Mouse (Mus musculus) kidney, embryonic 16.5 days (tissue): ENCODE results near the gene Gm10376. TPM values are rescaled to one million over a fixed set of nuclear protein-coding genes. Genes with fewer than 3 reads are reported as not detected.
"Not testable (repeated sequence)": the region's sequence is repeated elsewhere in the genome, so short reads cannot be mapped to it uniquely, and the experiment has no call there.

Experiments
- ATAC-seq: fragments of 200-750 bp; cut with Nextera tagmentation; 2 replicates; pipeline ENCODE4 v1.8.0; 2017; ENCODE audit warnings: moderate TSS enrichment; ENCODE audit not compliant: low FRiP score, low TSS enrichment
- H3K27ac ChIP-seq: fragments of 300-500 bp; sonication (generic); 2 replicates; pipeline ENCODE4 v1.5.1; 2014; ENCODE audit warnings: low read length
- H3K27me3 ChIP-seq: fragments of 300-500 bp; sonication (generic); 2 replicates; pipeline ENCODE4 v1.6.1; 2014; ENCODE audit warnings: low read length, control low read depth, mixed read lengths; ENCODE audit not compliant: insufficient read depth
- H3K36me3 ChIP-seq: fragments of 300-500 bp; sonication (generic); 2 replicates; pipeline ENCODE4 v1.6.1; 2014; ENCODE audit warnings: low read length, control low read depth, mixed read lengths; ENCODE audit not compliant: insufficient read depth
- H3K4me1 ChIP-seq: fragments of 300-500 bp; sonication (generic); 2 replicates; pipeline ENCODE4 v1.6.1; 2014; ENCODE audit warnings: low read length, control low read depth, mixed read lengths; ENCODE audit not compliant: insufficient read depth
- H3K4me2 ChIP-seq: fragments of 300-500 bp; sonication (generic); replicated peaks from 2 replicates; pipeline ENCODE4 v1.6.1; 2014; ENCODE audit warnings: low read depth, low read length
- H3K4me3 ChIP-seq: fragments of 300-500 bp; sonication (generic); 2 replicates; pipeline ENCODE4 v1.5.1; 2014; ENCODE audit warnings: mild to moderate bottlenecking, low read length
- H3K9ac ChIP-seq: fragments of 300-500 bp; sonication (generic); replicated peaks from 2 replicates; pipeline ENCODE4 v1.6.1; 2014; ENCODE audit warnings: low read length
- H3K9me3 ChIP-seq: fragments of 300-500 bp; sonication (generic); 2 replicates; pipeline ENCODE4 v1.6.1; 2016; ENCODE audit warnings: low read length, control low read depth
- WGBS: fragments of 180-500 bp; shearing (Covaris S2); extraction: QIAGEN DNeasy Blood & Tissue Kit; methylation state at CpG from one replicate; pipeline ENCODE4 v1.1.7; 2014; 5-methylcytosine and 5-hydroxymethylcytosine counted together
- polyA plus RNA-seq: library from polyadenylated mRNA; unstranded; fragments of >200 nt; fragmentation: Nextera tagmentation; extraction: Ambion mirVana; gene quantifications from 2 replicates; pipeline ENCODE4 v1.2.1, GENCODE M21; 2015

Gene Gm10376
- polyA plus RNA-seq, result not detected in 2 replicates

DNA sequence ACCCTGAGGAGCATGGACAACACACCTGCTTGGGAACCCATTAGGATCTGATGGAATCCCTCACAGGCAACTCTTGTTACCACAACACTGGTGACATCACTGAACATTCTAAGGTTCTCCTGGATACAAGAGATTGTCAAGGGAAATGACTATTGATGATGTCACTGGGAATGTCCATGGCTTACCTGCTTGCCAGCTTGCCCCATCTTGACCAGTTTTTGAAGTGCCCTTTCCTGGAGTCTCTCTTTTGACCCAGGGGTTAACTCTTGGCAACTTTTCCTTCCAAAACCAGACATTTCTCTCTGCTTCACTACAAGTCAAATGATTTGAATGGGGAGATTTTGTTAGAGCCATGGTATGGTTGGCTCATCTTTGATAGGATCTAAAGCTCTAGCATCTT lies at the start of gene Gm10376:
TSS of gene Gm10376 (minus strand) at position 101 of the 400 bp plus-strand sequence.
- H3K4me2 ChIP-seq, H3K9me3 ChIP-seq, H3K27ac ChIP-seq, H3K36me3 ChIP-seq, H3K4me3 ChIP-seq, ATAC-seq, H3K27me3 ChIP-seq, H3K9ac ChIP-seq, H3K4me1 ChIP-seq: not testable (repeated sequence)

DNA sequence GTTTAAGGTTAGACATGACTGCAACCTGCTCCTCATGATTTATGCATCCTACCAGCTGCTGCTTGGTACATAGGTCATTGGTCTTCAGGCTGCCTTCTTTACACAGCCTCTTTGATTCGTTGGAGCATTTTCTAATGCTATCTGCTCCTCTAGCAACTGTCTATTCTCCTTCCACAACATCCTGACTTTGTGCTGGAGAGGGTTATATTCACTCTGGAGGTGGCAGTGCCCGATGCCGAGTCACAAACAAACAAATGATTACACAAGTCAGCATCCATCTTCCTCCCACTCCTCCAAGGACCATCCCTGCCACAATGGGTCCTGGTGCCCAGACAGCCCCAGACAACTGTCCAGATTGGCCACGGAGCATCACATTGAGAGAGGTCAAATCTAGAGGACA lies 44.8 kb upstream of the Gm10376 start:
- not testable (repeated sequence) for H3K4me1 ChIP-seq, H3K4me2 ChIP-seq, H3K36me3 ChIP-seq, ATAC-seq, H3K27ac ChIP-seq, H3K27me3 ChIP-seq, H3K4me3 ChIP-seq, H3K9me3 ChIP-seq, H3K9ac ChIP-seq
- 69% methylated on average over 4 of the region's 4 CpGs for WGBS

DNA sequence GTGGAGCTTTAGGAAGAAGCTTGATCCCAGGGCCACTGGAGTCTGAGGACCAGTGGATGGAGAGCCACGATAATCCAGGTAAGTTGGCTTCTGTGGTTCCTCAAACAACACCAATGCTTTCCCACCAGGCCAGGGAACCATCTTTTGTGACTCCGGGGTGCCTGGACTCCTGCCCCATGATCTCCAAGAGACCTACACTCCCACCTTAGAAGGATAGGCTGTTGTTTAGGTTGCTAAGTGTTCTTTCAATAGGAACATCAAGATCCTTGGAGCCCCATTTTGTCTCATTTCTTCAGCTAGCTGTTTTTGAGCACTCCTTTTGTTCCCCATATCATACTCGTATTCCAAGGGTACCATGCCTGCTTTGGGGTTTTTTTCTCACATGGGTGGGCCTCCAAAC lies 42.6 kb upstream of the Gm10376 start:
- not testable (repeated sequence) for H3K9ac ChIP-seq, H3K9me3 ChIP-seq, H3K36me3 ChIP-seq, H3K27me3 ChIP-seq, H3K27ac ChIP-seq, H3K4me1 ChIP-seq, H3K4me3 ChIP-seq, ATAC-seq, H3K4me2 ChIP-seq
- WGBS, result 77% methylated on average over 3 of the region's 3 CpGs

GRCm38 (mm10) chr14:42993524-42993923 lies 21.9 kb downstream of the Gm10376 start, which contains the start of gene Gm8082:
TSS of gene Gm8082 (minus strand) at chr14:42993624.
- not testable (repeated sequence) for H3K9ac ChIP-seq, H3K36me3 ChIP-seq, H3K4me2 ChIP-seq, H3K27me3 ChIP-seq, H3K9me3 ChIP-seq, ATAC-seq, H3K4me1 ChIP-seq, H3K4me3 ChIP-seq, H3K27ac ChIP-seq
- no CpG with 5 or more reads among the region's 1 CpGs for WGBS

Other genes starting within 250 kb of the Gm10376 start
- not detected in 2 replicates for gene Gm3015, start 246.8 kb downstream of the Gm10376 start, polyA plus RNA-seq
- gene Gm10377, start 217.6 kb downstream of the Gm10376 start, polyA plus RNA-seq, result not detected in 2 replicates
- gene Gm21977, start 162.2 kb downstream of the Gm10376 start, polyA plus RNA-seq, result not detected in 2 replicates
- gene Gm8082, start 22.0 kb downstream of the Gm10376 start, polyA plus RNA-seq, result not detected in 2 replicates
- gene Gm8094, start 61.0 kb upstream of the Gm10376 start, polyA plus RNA-seq, result not detected in 2 replicates
- 0.11 TPM in 1 of 2 replicates, not detected in the other for gene Gm8104, start 85.0 kb upstream of the Gm10376 start, polyA plus RNA-seq
- gene Gm7233, start 164.2 kb upstream of the Gm10376 start, polyA plus RNA-seq, result not detected in 2 replicates
- gene Gm8122, start 219.7 kb upstream of the Gm10376 start, polyA plus RNA-seq, result not detected in 2 replicates
- gene Gm8126, start 243.0 kb upstream of the Gm10376 start, polyA plus RNA-seq, result not detected in 2 replicates